Mouse (Mus musculus) midbrain, postnatal 0 days (tissue): ENCODE measurements around the gene Gm10309. TPM values are rescaled to one million over a fixed set of nuclear protein-coding genes. Genes with fewer than 3 reads are reported as not detected.

Source experiments
- ATAC-seq: fragments of 200-750 bp; cut with Nextera tagmentation; 2 replicates; pipeline ENCODE4 v1.8.0; 2017; ENCODE audit warnings: moderate number of reproducible peaks, mild to moderate bottlenecking, moderate TSS enrichment, moderate library complexity; ENCODE audit not compliant: low FRiP score
- DNase-seq: peaks from one replicate; pipeline ENCODE4 v3.0.0-alpha.2; 2015; ENCODE audit warnings: low spot score
- H3K27ac ChIP-seq: fragments of 300-500 bp; sonication (generic); 2 replicates; pipeline ENCODE4 v1.5.1; 2014; ENCODE audit warnings: low read depth, mild to moderate bottlenecking, low read length, mixed read lengths
- H3K27me3 ChIP-seq: fragments of 300-500 bp; sonication (generic); 2 replicates; pipeline ENCODE4 v1.6.1; 2014; ENCODE audit warnings: low read length, control low read depth, mixed read lengths; ENCODE audit not compliant: insufficient read depth
- H3K36me3 ChIP-seq: fragments of 300-500 bp; sonication (generic); 2 replicates; pipeline ENCODE4 v1.6.1; 2014; ENCODE audit warnings: low read length, control low read depth, mixed read lengths; ENCODE audit not compliant: insufficient read depth
- H3K4me1 ChIP-seq: fragments of 300-500 bp; sonication (generic); 2 replicates; pipeline ENCODE4 v1.6.1; 2014; ENCODE audit warnings: mild to moderate bottlenecking, control low read depth, antibody characterized with exemption, low read length, mixed read lengths; ENCODE audit not compliant: insufficient read depth
- H3K4me2 ChIP-seq: fragments of 300-500 bp; sonication (generic); 2 replicates; pipeline ENCODE4 v1.6.1; 2014; ENCODE audit warnings: low read depth, mild to moderate bottlenecking, low read length, mixed read lengths; ENCODE audit not compliant: poor library complexity, severe bottlenecking
- H3K4me3 ChIP-seq: fragments of 300-500 bp; sonication (generic); 2 replicates; pipeline ENCODE4 v1.5.1; 2014; ENCODE audit warnings: low read depth, mild to moderate bottlenecking, low read length, moderate library complexity
- H3K9ac ChIP-seq: fragments of 300-500 bp; sonication (generic); replicated peaks from 2 replicates; pipeline ENCODE4 v1.6.1; 2014; ENCODE audit warnings: mild to moderate bottlenecking, low read length, moderate library complexity, mixed read lengths; ENCODE audit not compliant: poor library complexity, severe bottlenecking
- H3K9me3 ChIP-seq: fragments of 300-500 bp; sonication (generic); 2 replicates; pipeline ENCODE4 v1.6.1; 2016; ENCODE audit warnings: low read length, control low read depth
- CTCF ChIP-seq: IDR thresholded peaks from 2 replicates; pipeline ENCODE4 v1.5.1; 2016; ENCODE audit warnings: antibody characterized with exemption, mild to moderate bottlenecking
- WGBS: fragments of 180-500 bp; shearing (Covaris S2); extraction: QIAGEN DNeasy Blood & Tissue Kit; methylation state at CpG from one replicate; pipeline ENCODE4 v1.1.7; 2014; 5-methylcytosine and 5-hydroxymethylcytosine counted together
- polyA plus RNA-seq: library from polyadenylated mRNA; unstranded; fragments of >200 nt; fragmentation: Nextera tagmentation; extraction: Ambion mirVana; gene quantifications from 2 replicates; pipeline ENCODE4 v1.2.1, GENCODE M21; 2015
- total RNA-seq: library from RNA; depleted of rRNA; stranded (reverse); fragments of >200 nt; gene quantifications from 2 replicates; pipeline ENCODE4 v1.2.3, GENCODE M21; 2014; rRNA removed

Gm10309 gene
- total and polyA plus RNA-seq, 2 experiments from 2014 or later, result 0.32 TPM; not detected in 1

GRCm38 (mm10) chr17:86458302-86458980, 46.6 kb downstream of the Gm10309 start:
- DNase-seq (no peak), ATAC-seq (no peak)
- 87% methylated on average over 11 of the region's 11 CpGs for WGBS

DNA sequence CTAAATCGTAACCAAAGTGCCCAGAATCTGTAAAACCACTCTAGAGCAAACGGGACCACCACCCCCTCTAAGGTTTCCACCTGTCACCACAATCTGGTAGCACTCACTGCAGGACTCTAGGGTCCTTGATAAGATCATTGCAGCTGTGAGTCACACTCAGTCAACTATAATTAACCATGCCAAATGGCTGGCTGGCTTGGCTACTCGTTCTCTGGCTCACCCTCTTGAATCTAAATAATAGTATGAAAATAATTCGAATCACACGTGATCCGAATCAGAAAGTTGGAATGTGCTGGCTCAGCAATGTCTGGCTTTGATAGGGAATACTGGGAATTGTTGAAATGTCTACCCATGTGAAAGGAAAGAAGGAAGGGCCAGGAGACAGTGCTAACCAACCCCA, 48.5 kb downstream of the Gm10309 start:
- no peaks in the 10 kb centered on the region for H3K4me1 ChIP-seq
- H3K9me3 ChIP-seq, result no peaks in the 10 kb centered on the region
- no peak overlapping the region for H3K27ac ChIP-seq
- WGBS, result 68% methylated on average over 6 of the region's 6 CpGs
- H3K36me3 ChIP-seq, result no peaks in the 10 kb centered on the region
- H3K9ac ChIP-seq, result no peak overlapping the region
- no peak overlapping the region for H3K4me3 ChIP-seq
- peak; percentile 35 for DNase-seq
- no peak for TF ChIP-seq CTCF
- no peak overlapping the region for H3K4me2 ChIP-seq
- no peaks in the 10 kb centered on the region for H3K27me3 ChIP-seq
- no peak for ATAC-seq

More at GRCm38 (mm10) chr17:86458302-86458980, 46.6 kb downstream of the Gm10309 start:
- Histone ChIP-seq H3K4me2 (no peak overlapping the region), H3K4me3 (no peak overlapping the region), H3K27me3 (no peaks in the 10 kb centered on the region), H3K36me3 (no peaks in the 10 kb centered on the region), H3K4me1 (no peaks in the 10 kb centered on the region), H3K9me3 (no peaks in the 10 kb centered on the region), H3K27ac (no peak overlapping the region), H3K9ac (no peak overlapping the region)
- peak; percentile 43 for TF ChIP-seq CTCF

DNA sequence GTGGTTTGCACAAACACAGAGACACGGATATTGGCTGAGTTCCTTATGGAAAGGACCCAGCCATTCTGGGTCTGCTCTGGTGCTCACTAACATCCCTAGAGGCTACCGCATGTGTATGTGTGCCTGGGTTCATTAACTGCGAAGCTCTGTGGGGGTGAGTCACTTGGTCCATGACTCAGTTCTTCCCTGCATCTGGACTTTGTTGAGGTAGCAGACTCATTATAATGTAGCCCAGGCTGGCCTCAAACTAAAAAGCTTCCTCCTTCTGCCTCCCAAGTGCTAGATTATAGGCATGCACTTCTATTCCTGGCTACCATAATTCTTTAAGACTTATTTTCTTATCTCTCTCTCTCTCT, 50.7 kb downstream of the Gm10309 start:
- no peak for TF ChIP-seq CTCF
- ATAC-seq, result no peak
- no peak for DNase-seq
- H3K4me1 ChIP-seq, result no peaks in the 10 kb centered on the region
- no peaks in the 10 kb centered on the region for H3K9me3 ChIP-seq
- no peak overlapping the region for H3K27ac ChIP-seq
- H3K4me2 ChIP-seq, result no peak overlapping the region
- no peaks in the 10 kb centered on the region for H3K36me3 ChIP-seq
- no peak overlapping the region for H3K4me3 ChIP-seq
- no peaks in the 10 kb centered on the region for H3K27me3 ChIP-seq
- no peak overlapping the region for H3K9ac ChIP-seq
- WGBS, result 91% methylated on average over 3 of the region's 3 CpGs

- DNase-seq, result no peak
- H3K36me3 ChIP-seq, result no peaks in the 10 kb centered on the region
- H3K4me1 ChIP-seq, result no peaks in the 10 kb centered on the region
- H3K4me3 ChIP-seq, result no peak overlapping the region
- no peak for ATAC-seq
- H3K9me3 ChIP-seq, result no peaks in the 10 kb centered on the region
- H3K27me3 ChIP-seq, result no peaks in the 10 kb centered on the region
- no peak overlapping the region for H3K4me2 ChIP-seq
- 88% methylated on average over 14 of the region's 14 CpGs for WGBS
- no peak overlapping the region for H3K9ac ChIP-seq
- no peak overlapping the region for H3K27ac ChIP-seq
- TF ChIP-seq CTCF, result no peak
These were observed 51.2 kb downstream of the Gm10309 start for GRCm38 (mm10) chr17:86453673-86454350.

DNA sequence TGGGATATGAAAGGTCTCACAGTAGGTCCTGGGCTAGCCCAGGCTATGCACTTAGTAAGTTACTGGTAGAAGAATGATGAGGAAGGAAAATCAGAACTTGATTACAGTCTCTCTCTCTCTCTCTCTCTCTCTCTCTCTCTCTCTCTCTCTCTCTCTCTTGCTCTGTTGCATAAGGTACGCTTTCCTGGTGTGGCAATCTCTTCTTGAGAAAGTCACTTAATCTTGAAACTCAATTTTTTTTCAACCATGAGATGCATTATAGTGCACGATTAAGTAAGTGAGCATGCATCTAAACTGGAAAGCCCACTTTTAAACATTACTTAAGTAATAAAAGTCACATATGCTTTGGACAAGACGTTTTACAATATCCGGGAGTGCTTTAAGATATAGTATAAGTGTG, 52.1 kb downstream of the Gm10309 start:
- no peak for ATAC-seq
- Histone ChIP-seq H3K27me3 (no peaks in the 10 kb centered on the region), H3K9me3 (no peaks in the 10 kb centered on the region), H3K36me3 (no peaks in the 10 kb centered on the region), H3K4me3 (no peak overlapping the region), H3K9ac (no peak overlapping the region), H3K27ac (no peak overlapping the region), H3K4me2 (no peak overlapping the region), H3K4me1 (no peaks in the 10 kb centered on the region)
- no peak for DNase-seq
- TF ChIP-seq CTCF, result no peak
- WGBS, result 96% methylated on average over 4 of the region's 4 CpGs

Other genes starting within 250 kb of the Gm10309 start
- gene Epas1, start 248.5 kb upstream of the Gm10309 start, total RNA-seq, result 17.5 and 21.5 TPM in 2 replicates
- 6.0 and 6.3 TPM in 2 replicates for gene Epas1, start 248.5 kb upstream of the Gm10309 start, polyA plus RNA-seq